Mouse (Mus musculus): Measurements from ENCODE around the gene Gm49354. TPM values are rescaled to one million over a fixed set of nuclear protein-coding genes. Genes with fewer than 3 reads are reported as not detected.
A peak's percentile ranks its signal among the peaks of the same experiment; 100 is the strongest.
"Not testable (repeated sequence)": the region's sequence is repeated elsewhere in the genome, so short reads cannot be mapped to it uniquely, and the experiment has no call there.

Gene Gm49354
- polyA plus RNA-seq, 1 experiment from 2014 or later, result not detected

- Histone ChIP-seq H3K4me2 (ENCODE audit: low read depth, low read length) (no peak overlapping the region), H3K4me3 (ENCODE audit: low read depth, low read length) (no peak overlapping the region), H3K9me3 (replicated peaks; ENCODE audit: control insufficient read depth, low read length) (no peaks in the 10 kb centered on the region), H3K9ac (ENCODE audit: low read depth, low read length) (no peak overlapping the region), H3K36me3 (ENCODE audit: control insufficient read depth, insufficient read depth) (peaks cover 97% of the 10 kb centered on the region), H3K27me3 (ENCODE audit: control insufficient read depth, insufficient read depth, low read depth, low read length) (no peaks in the 10 kb centered on the region), H3K4me1 (ENCODE audit: control insufficient read depth, low read depth, low read length) (peaks cover 40% of the 10 kb centered on the region), H3K27ac (ENCODE audit: low read length) (no peak overlapping the region)
- no peak for ATAC-seq (ENCODE audit: low read depth)
- 53% methylated on average over 2 of the region's 2 CpGs for WGBS (ENCODE audit: insufficient replicate concordance)
Observed at GRCm38 (mm10) chr13:59800077-59800476, 18.0 kb upstream of the Gm49354 start.

- no peaks in the 10 kb centered on the region for H3K27me3 ChIP-seq (ENCODE audit: control insufficient read depth, insufficient read depth, low read depth, low read length)
- H3K36me3 ChIP-seq (ENCODE audit: control insufficient read depth, insufficient read depth), result peaks cover 97% of the 10 kb centered on the region
- peaks cover 49% of the 10 kb centered on the region for H3K4me1 ChIP-seq (ENCODE audit: control insufficient read depth, low read depth, low read length)
- H3K4me2 ChIP-seq (ENCODE audit: low read depth, low read length), result no peak overlapping the region
- H3K4me3 ChIP-seq (ENCODE audit: low read depth, low read length), result no peak overlapping the region
- no peak for ATAC-seq (ENCODE audit: low read depth)
- 96% methylated on average over 1 of the region's 1 CpGs for WGBS (ENCODE audit: insufficient replicate concordance)
- H3K27ac ChIP-seq (ENCODE audit: low read length), result peak overlapping the region; percentile 84
- peak overlapping the region; percentile 20; the same call in 1 of the 2 replicates for H3K9ac ChIP-seq (ENCODE audit: low read depth, low read length)
- no peaks in the 10 kb centered on the region for H3K9me3 ChIP-seq (replicated peaks; ENCODE audit: control insufficient read depth, low read length)
Observed at GRCm38 (mm10) chr13:59798306-59798705, 16.3 kb upstream of the Gm49354 start.

GRCm38 (mm10) chr13:59796466-59796848, 14.4 kb upstream of the Gm49354 start:
- Histone ChIP-seq H3K4me2 (ENCODE audit: low read depth, low read length) (peak overlapping the region; percentile 52), H3K9ac (ENCODE audit: low read depth, low read length) (peak overlapping the region; percentile 56), H3K4me3 (ENCODE audit: low read depth, low read length) (peak overlapping the region; percentile 35), H3K9me3 (replicated peaks; ENCODE audit: control insufficient read depth, low read length) (no peaks in the 10 kb centered on the region), H3K27me3 (ENCODE audit: control insufficient read depth, insufficient read depth, low read depth, low read length) (no peaks in the 10 kb centered on the region), H3K4me1 (ENCODE audit: control insufficient read depth, low read depth, low read length) (peaks cover 49% of the 10 kb centered on the region), H3K36me3 (ENCODE audit: control insufficient read depth, insufficient read depth) (peaks cover 95% of the 10 kb centered on the region), H3K27ac (ENCODE audit: low read length) (peak overlapping the region; percentile 95)
- WGBS (ENCODE audit: insufficient replicate concordance), result 83% methylated on average over 9 of the region's 9 CpGs
- no peak for ATAC-seq (ENCODE audit: low read depth)

- Histone ChIP-seq H3K9ac (ENCODE audit: low read depth, low read length) (peak overlapping the region; percentile 56), H3K27ac (ENCODE audit: low read length) (peak overlapping the region; percentile 95), H3K4me2 (ENCODE audit: low read depth, low read length) (peak overlapping the region; percentile 52), H3K36me3 (ENCODE audit: control insufficient read depth, insufficient read depth) (peaks cover 96% of the 10 kb centered on the region), H3K4me1 (ENCODE audit: control insufficient read depth, low read depth, low read length) (peaks cover 49% of the 10 kb centered on the region), H3K27me3 (ENCODE audit: control insufficient read depth, insufficient read depth, low read depth, low read length) (no peaks in the 10 kb centered on the region), H3K9me3 (replicated peaks; ENCODE audit: control insufficient read depth, low read length) (no peaks in the 10 kb centered on the region), H3K4me3 (ENCODE audit: low read depth, low read length) (peak overlapping the region; percentile 35)
- ATAC-seq (ENCODE audit: low read depth), result peak; percentile 97
- 30% methylated on average over 6 of the region's 6 CpGs for whole genome bisulfite sequencing (ENCODE audit: insufficient replicate concordance)
Observed at GRCm38 (mm10) chr13:59795807-59796465, 13.9 kb upstream of the Gm49354 start.

- H3K36me3 ChIP-seq (ENCODE audit: control insufficient read depth, insufficient read depth), result peaks cover 93% of the 10 kb centered on the region
- no peaks in the 10 kb centered on the region for H3K27me3 ChIP-seq (ENCODE audit: control insufficient read depth, insufficient read depth, low read depth, low read length)
- 82% methylated on average over 1 of the region's 1 CpGs for WGBS (ENCODE audit: insufficient replicate concordance)
- no peak for ATAC-seq (ENCODE audit: low read depth)
- H3K27ac ChIP-seq (ENCODE audit: low read length), result peak overlapping the region; percentile 95
- no peak overlapping the region for H3K4me2 ChIP-seq (ENCODE audit: low read depth, low read length)
- peaks cover 47% of the 10 kb centered on the region for H3K4me1 ChIP-seq (ENCODE audit: control insufficient read depth, low read depth, low read length)
- peak overlapping the region; percentile 49 for H3K9ac ChIP-seq (ENCODE audit: low read depth, low read length)
- H3K9me3 ChIP-seq (replicated peaks; ENCODE audit: control insufficient read depth, low read length), result no peaks in the 10 kb centered on the region
- H3K4me3 ChIP-seq (ENCODE audit: low read depth, low read length), result no peak overlapping the region
Observed at GRCm38 (mm10) chr13:59794786-59795185, 12.7 kb upstream of the Gm49354 start.

- H3K36me3 ChIP-seq (ENCODE audit: control insufficient read depth, insufficient read depth), result peaks cover 95% of the 10 kb centered on the region
- not testable (repeated sequence) for H3K4me1 ChIP-seq (ENCODE audit: control insufficient read depth, low read depth, low read length); H3K4me3 ChIP-seq (ENCODE audit: low read depth, low read length); H3K4me2 ChIP-seq (ENCODE audit: low read depth, low read length); ATAC-seq (ENCODE audit: low read depth); H3K27me3 ChIP-seq (ENCODE audit: control insufficient read depth, insufficient read depth, low read depth, low read length); H3K9ac ChIP-seq (ENCODE audit: low read depth, low read length); H3K9me3 ChIP-seq (replicated peaks; ENCODE audit: control insufficient read depth, low read length); H3K27ac ChIP-seq (ENCODE audit: low read length)
- 89% methylated on average over 1 of the region's 1 CpGs for WGBS (ENCODE audit: insufficient replicate concordance)
Observed at GRCm38 (mm10) chr13:59779744-59780264, 2.2 kb downstream of the Gm49354 start.

GRCm38 (mm10) chr13:59779213-59779612, 2.8 kb downstream of the Gm49354 start:
- no peak overlapping the region for H3K4me3 ChIP-seq (ENCODE audit: low read depth, low read length)
- H3K27ac ChIP-seq (ENCODE audit: low read length), result no peak overlapping the region
- H3K9ac ChIP-seq (ENCODE audit: low read depth, low read length), result no peak overlapping the region
- no peak overlapping the region for H3K4me2 ChIP-seq (ENCODE audit: low read depth, low read length)
- H3K9me3 ChIP-seq (replicated peaks; ENCODE audit: control insufficient read depth, low read length), result no peaks in the 10 kb centered on the region
- H3K36me3 ChIP-seq (ENCODE audit: control insufficient read depth, insufficient read depth), result peaks cover 92% of the 10 kb centered on the region
- H3K27me3 ChIP-seq (ENCODE audit: control insufficient read depth, insufficient read depth, low read depth, low read length), result no peaks in the 10 kb centered on the region
- no peak for ATAC-seq (ENCODE audit: low read depth)
- WGBS (ENCODE audit: insufficient replicate concordance), result 76% methylated on average over 4 of the region's 4 CpGs
- H3K4me1 ChIP-seq (ENCODE audit: control insufficient read depth, low read depth, low read length), result no peaks in the 10 kb centered on the region; the same call in 1 of the 2 replicates

- peaks cover 74% of the 10 kb centered on the region for H3K36me3 ChIP-seq (ENCODE audit: control insufficient read depth, insufficient read depth)
- no peaks in the 10 kb centered on the region for H3K9me3 ChIP-seq (replicated peaks; ENCODE audit: control insufficient read depth, low read length)
- 73% methylated on average over 3 of the region's 3 CpGs for WGBS (ENCODE audit: insufficient replicate concordance)
- ATAC-seq (ENCODE audit: low read depth), result peak; percentile 35
- no peaks in the 10 kb centered on the region for H3K27me3 ChIP-seq (ENCODE audit: control insufficient read depth, insufficient read depth, low read depth, low read length)
- peak overlapping the region; percentile 12 for H3K27ac ChIP-seq (ENCODE audit: low read length)
- no peak overlapping the region for H3K9ac ChIP-seq (ENCODE audit: low read depth, low read length)
- H3K4me2 ChIP-seq (ENCODE audit: low read depth, low read length), result no peak overlapping the region
- no peak overlapping the region for H3K4me3 ChIP-seq (ENCODE audit: low read depth, low read length)
- peaks cover 28% of the 10 kb centered on the region for H3K4me1 ChIP-seq (ENCODE audit: control insufficient read depth, low read depth, low read length)
Observed at GRCm38 (mm10) chr13:59775168-59775567, 6.9 kb downstream of the Gm49354 start.

- 11% methylated on average over 9 of the region's 9 CpGs for WGBS (ENCODE audit: insufficient replicate concordance)
- Histone ChIP-seq H3K27ac (ENCODE audit: low read length) (peak overlapping the region; percentile 100), H3K27me3 (ENCODE audit: control insufficient read depth, insufficient read depth, low read depth, low read length) (no peaks in the 10 kb centered on the region), H3K4me3 (ENCODE audit: low read depth, low read length) (peak overlapping the region; percentile 94), H3K4me2 (ENCODE audit: low read depth, low read length) (peak overlapping the region; percentile 94), H3K36me3 (ENCODE audit: control insufficient read depth, insufficient read depth) (peaks cover 46% of the 10 kb centered on the region), H3K9me3 (replicated peaks; ENCODE audit: control insufficient read depth, low read length) (no peaks in the 10 kb centered on the region), H3K4me1 (ENCODE audit: control insufficient read depth, low read depth, low read length) (peaks cover 45% of the 10 kb centered on the region), H3K9ac (ENCODE audit: low read depth, low read length) (peak overlapping the region; percentile 89)
- ATAC-seq (ENCODE audit: low read depth), result peak; percentile 30
Observed at GRCm38 (mm10) chr13:59771257-59771656, 10.8 kb downstream of the Gm49354 start.
